Mouse (Mus musculus) ES-E14 (cell line): Measurements from ENCODE around the gene Cryba2. TPM values are rescaled to one million over a fixed set of nuclear protein-coding genes. Genes with fewer than 3 reads are reported as not detected.

ENCODE experiments used
- DNase-seq: peaks from one replicate; pipeline ENCODE4 v3.0.0-alpha.2; 2013; ENCODE audit warnings: low read depth, low spot score
- H3K27ac ChIP-seq: 2 replicates; pipeline ENCODE4 v1.5.1; 2012; ENCODE audit warnings: low read depth, mild to moderate bottlenecking, low read length, moderate library complexity, mixed read lengths; ENCODE audit not compliant: poor library complexity, insufficient read depth, severe bottlenecking
- H3K36me3 ChIP-seq: 2 replicates; pipeline ENCODE4 v1.6.1; 2012; ENCODE audit warnings: mild to moderate bottlenecking, low read length, moderate library complexity, mixed read lengths; ENCODE audit not compliant: control insufficient read depth, poor library complexity, insufficient read depth, severe bottlenecking
- H3K4me1 ChIP-seq, 2 experiments: fragments of 150-350 bp in 1 of 2; sonication (generic) in 1 of 2; 2 replicates each; pipeline ENCODE4 v1.6.1; 2012; ENCODE audit warnings: low read length in 2 of 2, mild to moderate bottlenecking in 1 of 2, mixed read lengths in 1 of 2; ENCODE audit not compliant: control insufficient read depth in 2 of 2, insufficient read depth in 2 of 2, poor library complexity in 1 of 2
- H3K4me3 ChIP-seq, 2 experiments: fragments of 150-350 bp in 1 of 2; sonication (generic) in 1 of 2; 2 replicates each; pipeline ENCODE4 v1.5.1; 2012; ENCODE audit warnings: low read length in 2 of 2, low read depth in 1 of 2, mild to moderate bottlenecking in 1 of 2, mixed read lengths in 1 of 2; ENCODE audit not compliant: insufficient read depth in 1 of 2, poor library complexity in 1 of 2, severe bottlenecking in 1 of 2
- H3K9ac ChIP-seq: 2 replicates; pipeline ENCODE4 v1.6.1; 2012; ENCODE audit warnings: low read depth, mild to moderate bottlenecking, low read length, mixed read lengths; ENCODE audit not compliant: poor library complexity, insufficient read depth, severe bottlenecking
- H3K9me3 ChIP-seq: fragments of 150-350 bp; sonication (generic); 2 replicates; pipeline ENCODE4 v1.6.1; 2012; ENCODE audit warnings: low read depth, mild to moderate bottlenecking, low read length; ENCODE audit not compliant: control insufficient read depth, insufficient read depth
- CHD2 ChIP-seq: IDR thresholded peaks from 2 replicates; pipeline ENCODE4 v1.6.1; 2014; ENCODE audit warnings: mild to moderate bottlenecking, low read depth, low read length, inconsistent platforms
- HCFC1 ChIP-seq: IDR thresholded peaks from 2 replicates; pipeline ENCODE4 v1.6.1; 2012; ENCODE audit warnings: low read length, inconsistent platforms, borderline replicate concordance; ENCODE audit not compliant: insufficient read depth
- MAFK ChIP-seq: IDR thresholded peaks from 2 replicates; pipeline ENCODE4 v1.6.1; 2014; ENCODE audit warnings: mild to moderate bottlenecking, low read depth, low read length, inconsistent platforms; ENCODE audit not compliant: insufficient read depth
- ZC3H11A ChIP-seq: IDR thresholded peaks from 2 replicates; pipeline ENCODE4 v1.6.1; 2012; ENCODE audit warnings: low read depth, mild to moderate bottlenecking, inconsistent platforms, low read length, borderline replicate concordance
- ZNF384 ChIP-seq: IDR thresholded peaks from 2 replicates; pipeline ENCODE4 v1.6.1; 2012; ENCODE audit warnings: low read depth, low read length, inconsistent platforms
- in situ Hi-C, 2 experiments: fragments of 600-800 bp; cut with MboI; formaldehyde crosslinking; loops; one replicate each; pipeline ENCODE4 v1.15.1; 2025; ENCODE audit warnings: low sequenced_read_pairs in 2 of 2, inconsistent platforms in 1 of 2; ENCODE audit not compliant: unreplicated experiment in 2 of 2
- total RNA-seq: library from RNA; depleted of rRNA; stranded (reverse); fragments of 300-350 nt; gene quantifications from 2 replicates; pipeline ENCODE4 v1.2.3, GENCODE M21; 2012

The Cryba2 gene
- total RNA-seq, 1 experiment = not detected

DNA sequence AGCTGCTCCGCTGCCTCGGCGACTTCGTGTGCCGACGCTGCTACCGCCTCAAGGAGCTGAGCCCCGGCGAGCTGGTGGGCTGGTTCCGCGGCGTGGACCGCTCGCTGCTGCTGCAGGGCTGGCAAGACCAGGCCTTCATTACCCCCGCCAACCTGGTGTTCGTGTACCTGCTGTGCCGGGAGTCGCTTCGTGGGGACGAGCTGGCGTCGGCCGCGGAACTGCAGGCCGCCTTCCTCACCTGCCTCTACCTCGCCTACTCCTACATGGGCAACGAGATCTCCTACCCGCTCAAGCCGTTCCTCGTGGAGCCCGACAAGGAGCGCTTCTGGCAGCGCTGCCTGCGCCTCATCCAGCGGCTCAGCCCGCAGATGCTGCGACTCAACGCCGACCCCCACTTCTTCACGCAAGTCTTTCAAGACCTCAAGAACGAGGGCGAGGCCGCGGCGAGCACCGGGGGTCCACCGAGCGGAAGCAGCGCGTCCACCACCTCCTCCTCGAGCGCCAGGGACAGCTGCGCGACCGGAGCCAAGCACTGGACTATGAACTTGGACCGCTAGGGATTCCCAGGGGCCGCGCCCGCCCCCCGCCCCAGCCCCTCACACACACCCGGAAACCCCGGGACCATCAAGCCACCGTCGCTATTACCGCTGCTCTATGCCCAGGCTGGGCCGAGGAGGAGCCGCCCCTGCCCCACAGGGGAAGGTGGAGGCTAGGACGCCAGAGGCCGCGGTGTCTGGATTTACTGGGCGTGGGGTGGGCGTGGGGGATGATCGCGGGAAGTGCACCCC lies 37.1 kb downstream of the Cryba2 start:
- Histone ChIP-seq H3K27ac (no peak overlapping the region), H3K36me3 (no peaks in the 10 kb centered on the region), H3K4me1 (peaks cover 5 to 36% of the 10 kb centered on the region in 2 experiments; a peak in 3 of 4 replicates), H3K4me3 (peak overlapping the region; percentile 37 to 75; a peak in 3 of 4 replicates), H3K9me3 (no peaks in the 10 kb centered on the region), H3K9ac (no peak overlapping the region)
- TF ChIP-seq HCFC1 (no peak), MAFK (no peak)
- no peak for DNase-seq
- in situ Hi-C loops = loop anchor here in 1 of 2 experiments (10.0 kb wide), 2 partner anchors 51 to 81 kb away; partner anchors contain the start of gene Wnt6

DNA sequence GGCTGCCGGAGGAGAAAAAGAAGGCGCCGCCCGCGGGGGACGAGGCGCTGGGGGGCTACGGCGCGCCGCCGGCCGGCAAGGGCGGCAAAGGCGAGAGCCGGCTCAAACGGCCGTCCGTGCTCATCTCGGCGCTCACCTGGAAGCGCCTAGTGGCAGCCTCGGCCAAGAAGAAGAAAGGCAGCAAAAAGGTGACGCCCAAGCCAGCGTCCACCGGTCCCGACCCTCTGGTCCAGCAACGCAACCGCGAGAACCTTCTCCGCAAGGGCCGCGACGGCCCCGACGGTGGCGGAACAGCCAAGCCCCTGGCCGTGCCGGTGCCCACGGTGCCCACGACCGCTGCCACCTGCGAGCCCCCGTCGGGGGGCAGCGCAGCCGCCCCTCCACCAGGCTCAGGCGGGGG lies 37.8 kb downstream of the Cryba2 start:
- Histone ChIP-seq H3K27ac (no peak overlapping the region), H3K9ac (peak overlapping the region; percentile 47), H3K9me3 (no peaks in the 10 kb centered on the region), H3K36me3 (no peaks in the 10 kb centered on the region), H3K4me1 (peaks cover 5 to 42% of the 10 kb centered on the region in 2 experiments; a peak in 3 of 4 replicates), H3K4me3 (peak overlapping the region; percentile 70 to 75)
- in situ Hi-C loops = loop anchor here in 1 of 2 experiments (10.0 kb wide), 2 partner anchors 50 to 80 kb away; partner anchors contain the start of gene Wnt6
- no peak for DNase-seq
- no peak for TF ChIP-seq CHD2
- TF ChIP-seq ZC3H11A = no peak
- no peak for TF ChIP-seq ZNF384
- no peak for TF ChIP-seq MAFK
- no peak for TF ChIP-seq HCFC1

DNA sequence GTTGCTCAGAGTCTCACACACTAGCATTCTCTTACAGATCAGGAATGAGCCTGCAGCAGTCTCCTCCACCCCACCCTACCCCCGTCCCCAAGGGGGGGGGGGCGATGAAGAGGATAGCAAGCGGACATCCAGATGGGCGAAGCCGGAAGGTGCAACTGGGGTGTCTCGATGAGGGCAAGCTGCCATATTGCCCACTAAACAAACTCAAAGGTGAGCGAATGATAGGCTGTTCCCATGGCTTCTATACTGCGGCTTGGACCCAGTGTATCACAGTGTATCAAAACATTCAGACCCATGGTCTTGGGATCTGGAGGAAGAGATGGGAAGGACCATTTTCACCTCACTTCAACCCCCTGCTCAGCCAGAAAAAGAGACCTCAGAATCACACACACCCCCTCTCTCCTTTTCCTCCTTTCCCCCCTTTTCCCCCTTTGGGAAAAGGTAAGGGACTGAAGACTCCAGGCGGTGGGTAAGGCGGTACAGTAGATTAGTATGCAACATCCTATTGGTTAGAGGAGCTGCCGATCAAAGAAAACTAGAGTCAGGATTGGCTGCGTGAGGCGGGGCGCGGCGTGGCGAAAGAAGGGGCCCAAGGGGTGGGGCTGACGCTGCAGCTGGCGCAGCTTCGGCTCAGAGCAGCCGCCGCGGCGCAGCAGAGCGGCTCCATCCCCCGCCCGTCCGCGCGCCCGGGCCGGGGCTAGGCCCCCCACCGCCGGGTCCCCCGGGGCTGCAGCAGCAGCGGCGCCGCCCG lies 38.5 kb downstream of the Cryba2 start, which contains the start of gene Cdk5r2:
Cdk5r2 (plus strand) TSS at position 629 of the 751 bp plus-strand sequence.
- Histone ChIP-seq H3K9me3 (no peaks in the 10 kb centered on the region), H3K4me3 (peak within 1 kb of the TSS; percentile 73 to 75), H3K36me3 (no peaks in the 10 kb centered on the region), H3K27ac (no peak within 1 kb of the TSS), H3K4me1 (peaks cover 5 to 42% of the 10 kb centered on the region in 2 experiments; a peak in 3 of 4 replicates), H3K9ac (peak within 1 kb of the TSS; percentile 47)
- peak; percentile 97 for DNase-seq
- no peak for TF ChIP-seq ZNF384
- peak; percentile 92 for TF ChIP-seq CHD2
- TF ChIP-seq ZC3H11A = no peak
- in situ Hi-C loops = loop anchor here in 1 of 2 experiments (10.0 kb wide), 2 partner anchors 50 to 80 kb away; partner anchors contain the start of gene Wnt6

DNA sequence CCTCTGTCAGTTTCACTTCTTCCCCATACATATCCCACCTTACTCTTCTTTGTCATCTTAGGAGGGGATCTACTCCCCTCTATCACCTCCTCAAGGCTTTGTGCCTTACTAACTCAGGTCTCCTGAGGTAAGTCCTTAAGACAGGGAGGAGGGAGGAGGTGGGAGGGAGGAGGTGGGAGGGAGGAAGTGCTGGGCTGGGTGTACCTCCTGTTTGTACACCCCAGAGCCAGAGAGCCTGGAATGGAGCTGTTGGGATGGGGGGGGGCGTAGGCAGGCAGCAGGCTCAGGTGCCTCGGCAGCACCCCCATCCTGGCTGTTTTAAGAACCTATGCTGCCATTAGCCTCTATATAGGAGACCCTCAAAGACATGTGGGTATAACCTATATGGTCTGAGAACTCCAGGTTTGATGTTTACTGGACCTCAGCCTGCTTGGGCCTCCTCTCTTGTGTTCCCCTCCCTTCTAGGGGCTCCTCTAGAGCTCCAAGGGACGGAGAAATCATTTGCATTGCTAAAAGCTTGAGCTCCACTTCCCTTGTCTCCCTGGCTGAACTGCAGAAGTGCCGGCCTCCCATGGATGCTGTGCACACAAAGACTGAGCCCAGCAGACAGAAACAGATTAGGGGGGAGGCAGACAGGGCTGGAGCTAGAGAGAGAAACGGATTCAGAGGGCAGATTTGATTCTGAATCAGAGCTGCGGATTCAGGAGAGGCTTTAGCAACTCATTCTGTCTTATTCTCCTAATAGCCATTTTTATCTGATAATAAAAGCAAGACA lies 41.8 kb downstream of the Cryba2 start:
- Histone ChIP-seq H3K4me1 (peaks cover 0 to 28% of the 10 kb centered on the region in 2 experiments; a peak in 2 of 4 replicates), H3K9ac (no peak overlapping the region), H3K9me3 (no peaks in the 10 kb centered on the region), H3K36me3 (no peaks in the 10 kb centered on the region), H3K27ac (peak overlapping the region; percentile 14; the same call in 1 of the 2 replicates), H3K4me3 (peak overlapping the region; percentile 21 to 33; a peak in 3 of 4 replicates)
- in situ Hi-C loops = loop anchor here in 1 of 2 experiments (10.0 kb wide), 2 partner anchors 46 to 76 kb away; partner anchors contain the start of gene Wnt6
- TF ChIP-seq MAFK = no peak
- TF ChIP-seq ZNF384 = no peak
- no peak for TF ChIP-seq CHD2
- TF ChIP-seq HCFC1 = no peak
- TF ChIP-seq ZC3H11A = no peak
- no peak for DNase-seq
